Mouse (Mus musculus) intestine, embryonic 14.5 days (tissue): ENCODE results near the gene Dcaf1. TPM values are rescaled to one million over a fixed set of nuclear protein-coding genes. Genes with fewer than 3 reads are reported as not detected.

Experiments used
- ATAC-seq: fragments of 200-750 bp; cut with Nextera tagmentation; replicated peaks from 2 replicates; pipeline ENCODE4 v1.8.0; 2017; ENCODE audit warnings: low read depth, moderate number of reproducible peaks, moderate TSS enrichment, moderate library complexity; ENCODE audit not compliant: low FRiP score, low TSS enrichment
- DNase-seq: peaks from one replicate; pipeline ENCODE4 v3.0.0-alpha.2; 2018; ENCODE audit warnings: low spot score
- H3K27ac ChIP-seq: fragments of 300-500 bp; sonication (generic); 2 replicates; pipeline ENCODE4 v1.5.1; 2014; ENCODE audit warnings: low read depth, mild to moderate bottlenecking, control low read depth
- H3K27me3 ChIP-seq: fragments of 300-500 bp; sonication (generic); replicated peaks from 2 replicates; pipeline ENCODE4 v1.6.1; 2014; ENCODE audit warnings: low read length, control low read depth; ENCODE audit not compliant: control insufficient read depth, insufficient read depth
- H3K36me3 ChIP-seq: fragments of 300-500 bp; sonication (generic); 2 replicates; pipeline ENCODE4 v1.6.1; 2014; ENCODE audit warnings: low read length, control low read depth; ENCODE audit not compliant: control insufficient read depth, insufficient read depth
- H3K4me1 ChIP-seq: fragments of 300-500 bp; sonication (generic); replicated peaks from 2 replicates; pipeline ENCODE4 v1.6.1; 2014; ENCODE audit warnings: low read length, control low read depth, mixed read lengths; ENCODE audit not compliant: control insufficient read depth, insufficient read depth
- H3K4me2 ChIP-seq: fragments of 300-500 bp; sonication (generic); 2 replicates; pipeline ENCODE4 v1.6.1; 2014; ENCODE audit warnings: low read length
- H3K4me3 ChIP-seq: fragments of 300-500 bp; sonication (generic); 2 replicates; pipeline ENCODE4 v1.5.1; 2014; ENCODE audit warnings: low read depth, low read length, control low read depth, mixed read lengths
- H3K9ac ChIP-seq: fragments of 300-500 bp; sonication (generic); 2 replicates; pipeline ENCODE4 v1.6.1; 2014; ENCODE audit warnings: mild to moderate bottlenecking, low read length
- H3K9me3 ChIP-seq: fragments of 300-500 bp; sonication (generic); 2 replicates; pipeline ENCODE4 v1.6.1; 2016; ENCODE audit warnings: low read length, control low read depth; ENCODE audit not compliant: control insufficient read depth
- WGBS: fragments of 180-500 bp; shearing (Covaris S2); extraction: QIAGEN DNeasy Blood & Tissue Kit; methylation state at CpG from one replicate; pipeline ENCODE4 v1.1.7; 2014; 5-methylcytosine and 5-hydroxymethylcytosine counted together
- polyA plus RNA-seq: library from polyadenylated mRNA; unstranded; fragments of >200 nt; fragmentation: Nextera tagmentation; extraction: Ambion mirVana; gene quantifications from 2 replicates; pipeline ENCODE4 v1.2.1, GENCODE M21; 2014

The Dcaf1 gene
- 24.1 and 30.5 TPM in 2 replicates for polyA plus RNA-seq

- H3K4me3 ChIP-seq: peak within 1 kb of the TSS; percentile 70
- peak within 1 kb of the TSS; percentile 91 for H3K27ac ChIP-seq
- H3K4me2 ChIP-seq: peak within 1 kb of the TSS; percentile 51
- H3K4me1 ChIP-seq: no peaks in the 10 kb centered on the region
- WGBS: under 1% methylated on average over 66 of the region's 71 CpGs
- peak within 1 kb of the TSS; percentile 92 for H3K9ac ChIP-seq
- no peaks in the 10 kb centered on the region for H3K27me3 ChIP-seq
- DNase-seq (peak; percentile 93), ATAC-seq (peak; percentile 97)
- H3K9me3 ChIP-seq: no peaks in the 10 kb centered on the region
- H3K36me3 ChIP-seq: no peaks in the 10 kb centered on the region; the same call in 1 of the 2 replicates
These were observed at the start of gene Dcaf1 for GRCm38 (mm10) chr9:106821618-106822380. Gene Dcaf1 (plus strand): TSS chr9:106821874.

GRCm38 (mm10) chr9:106776116-106776515 lies 45.6 kb upstream of the Dcaf1 start:
- Histone ChIP-seq H3K36me3 (no peaks in the 10 kb centered on the region), H3K4me1 (no peaks in the 10 kb centered on the region), H3K4me2 (no peak overlapping the region), H3K9me3 (no peaks in the 10 kb centered on the region), H3K27me3 (no peaks in the 10 kb centered on the region), H3K4me3 (no peak overlapping the region), H3K27ac (no peak overlapping the region), H3K9ac (no peak overlapping the region)
- ATAC-seq (no peak), DNase-seq (no peak)
- WGBS: 97% methylated on average over 1 of the region's 1 CpGs

GRCm38 (mm10) chr9:106777423-106777822 lies 44.3 kb upstream of the Dcaf1 start:
- H3K27me3 ChIP-seq: no peaks in the 10 kb centered on the region
- H3K4me2 ChIP-seq: no peak overlapping the region
- ATAC-seq (no peak), DNase-seq (no peak)
- H3K27ac ChIP-seq: no peak overlapping the region
- no peaks in the 10 kb centered on the region for H3K9me3 ChIP-seq
- no peaks in the 10 kb centered on the region for H3K36me3 ChIP-seq
- H3K9ac ChIP-seq: no peak overlapping the region
- no peak overlapping the region for H3K4me3 ChIP-seq
- 89% methylated on average over 3 of the region's 3 CpGs for WGBS
- no peaks in the 10 kb centered on the region for H3K4me1 ChIP-seq

DNA sequence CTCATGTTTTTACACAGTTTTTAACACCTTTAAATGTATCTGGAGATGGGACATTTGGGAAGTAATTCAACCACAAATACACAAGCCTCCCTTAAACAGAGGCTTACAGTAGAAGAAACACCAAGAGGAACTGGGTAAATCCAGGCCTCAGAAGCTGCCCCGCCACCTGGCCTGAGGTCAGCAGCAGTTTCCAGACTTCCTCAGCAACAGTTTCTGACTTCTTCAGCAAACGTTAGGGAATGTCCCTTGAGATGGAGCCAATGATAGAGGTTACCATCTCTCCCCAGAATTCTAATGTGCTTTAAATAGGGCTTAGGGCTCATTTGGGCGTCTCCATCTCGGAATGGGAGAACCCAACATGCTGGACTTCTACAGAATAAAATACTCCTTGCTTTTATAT lies 43.4 kb upstream of the Dcaf1 start:
- Histone ChIP-seq H3K4me1 (no peaks in the 10 kb centered on the region), H3K9me3 (no peaks in the 10 kb centered on the region), H3K4me2 (no peak overlapping the region), H3K9ac (no peak overlapping the region), H3K36me3 (no peaks in the 10 kb centered on the region), H3K4me3 (no peak overlapping the region), H3K27ac (no peak overlapping the region), H3K27me3 (no peaks in the 10 kb centered on the region)
- WGBS: 81% methylated on average over 4 of the region's 4 CpGs
- ATAC-seq (no peak), DNase-seq (no peak)

GRCm38 (mm10) chr9:106780086-106780485 lies 41.6 kb upstream of the Dcaf1 start:
- H3K27me3 ChIP-seq: no peaks in the 10 kb centered on the region
- H3K36me3 ChIP-seq: no peaks in the 10 kb centered on the region
- WGBS: 89% methylated on average over 3 of the region's 3 CpGs
- H3K4me2 ChIP-seq: no peak overlapping the region
- H3K4me1 ChIP-seq: no peaks in the 10 kb centered on the region
- no peak overlapping the region for H3K4me3 ChIP-seq
- no peaks in the 10 kb centered on the region for H3K9me3 ChIP-seq
- H3K27ac ChIP-seq: no peak overlapping the region
- DNase-seq: no peak
- ATAC-seq: no peak
- H3K9ac ChIP-seq: no peak overlapping the region

- no peaks in the 10 kb centered on the region for H3K9me3 ChIP-seq
- no peaks in the 10 kb centered on the region for H3K27me3 ChIP-seq
- DNase-seq (no peak), ATAC-seq (no peak)
- H3K36me3 ChIP-seq: no peaks in the 10 kb centered on the region
- H3K4me3 ChIP-seq: no peak overlapping the region
- peaks cover 6% of the 10 kb centered on the region; the same call in 1 of the 2 replicates for H3K4me1 ChIP-seq
- 94% methylated on average over 2 of the region's 2 CpGs for WGBS
- H3K9ac ChIP-seq: no peak overlapping the region
- no peak overlapping the region for H3K4me2 ChIP-seq
- H3K27ac ChIP-seq: no peak overlapping the region
These were observed 38.1 kb upstream of the Dcaf1 start for GRCm38 (mm10) chr9:106783554-106783953.

DNA sequence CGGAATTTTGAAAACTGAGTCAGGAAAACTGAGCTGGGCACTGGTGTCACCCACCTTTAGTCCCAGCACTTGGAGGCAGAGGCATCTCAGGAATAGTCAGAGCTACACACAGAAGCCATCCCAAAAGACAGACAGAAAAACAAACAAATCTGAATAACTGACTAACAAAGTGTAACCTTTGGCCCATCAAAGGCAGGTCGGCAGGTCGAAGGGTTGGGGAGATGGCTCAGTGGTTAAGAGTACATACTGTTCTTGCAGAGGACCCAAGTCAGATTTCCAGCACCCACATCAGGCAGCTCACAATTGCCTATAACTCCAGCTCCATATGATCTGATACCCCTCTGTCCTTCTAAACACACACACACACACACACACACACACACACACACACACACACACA lies 36.5 kb upstream of the Dcaf1 start:
- H3K4me2 ChIP-seq: no peak overlapping the region

DNA sequence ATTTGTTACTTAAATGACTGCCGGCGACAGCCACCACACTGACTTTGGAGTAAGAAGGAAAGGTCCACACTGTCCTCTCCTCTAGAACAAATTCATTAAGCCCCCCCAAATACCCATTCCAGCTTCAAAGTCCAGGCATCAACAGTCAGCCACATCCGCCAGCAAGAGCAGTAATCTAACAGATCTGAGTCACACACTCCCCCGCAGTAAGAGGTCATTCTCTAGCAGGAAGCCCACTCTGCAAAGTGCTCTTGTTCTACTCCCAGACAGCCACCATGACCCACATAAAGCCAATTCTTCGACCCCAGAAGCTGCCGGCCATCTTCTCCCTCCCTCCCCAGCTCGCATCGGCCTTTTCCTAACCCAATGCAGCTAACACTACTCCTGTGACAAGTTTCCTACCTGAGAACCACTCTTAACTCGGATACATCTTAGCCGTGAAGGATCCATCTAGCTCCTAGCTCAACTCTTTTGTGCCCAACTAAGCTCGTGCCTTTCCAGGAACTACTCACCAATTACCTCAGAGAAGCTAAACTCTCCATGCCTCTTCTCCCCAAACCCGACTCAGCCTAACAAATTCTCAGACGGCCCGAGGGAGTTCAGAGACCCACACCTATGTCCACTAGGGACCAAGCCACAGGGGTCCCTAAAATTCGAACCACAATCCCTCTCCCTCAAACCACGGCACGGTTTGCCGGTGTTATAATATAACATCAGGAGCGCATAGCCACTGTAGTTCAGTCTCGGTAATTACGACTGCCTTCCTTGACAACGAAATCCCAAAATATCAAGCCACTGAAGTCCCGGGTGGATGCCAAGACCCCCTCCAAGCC lies 33.5 kb upstream of the Dcaf1 start:
- peak overlapping the region; percentile 96 for H3K4me3 ChIP-seq
- peak overlapping the region; percentile 90 for H3K27ac ChIP-seq
- peak overlapping the region; percentile 77 for H3K4me2 ChIP-seq
- no peaks in the 10 kb centered on the region for H3K9me3 ChIP-seq
- ATAC-seq: peak; percentile 7
- H3K4me1 ChIP-seq: peaks cover 12% of the 10 kb centered on the region; the same call in 1 of the 2 replicates
- 6% methylated on average over 23 of the region's 23 CpGs for WGBS
- no peaks in the 10 kb centered on the region for H3K27me3 ChIP-seq
- H3K9ac ChIP-seq: peak overlapping the region; percentile 99
- no peak for DNase-seq
- no peaks in the 10 kb centered on the region for H3K36me3 ChIP-seq

More for the DNA sequence above, 36.5 kb upstream of the Dcaf1 start:
- Histone ChIP-seq H3K36me3 (no peaks in the 10 kb centered on the region), H3K9me3 (no peaks in the 10 kb centered on the region), H3K9ac (no peak overlapping the region), H3K4me1 (peaks cover 12% of the 10 kb centered on the region; the same call in 1 of the 2 replicates), H3K4me3 (no peak overlapping the region), H3K27me3 (no peaks in the 10 kb centered on the region), H3K27ac (no peak overlapping the region)
- 79% methylated on average over 3 of the region's 3 CpGs for WGBS
- DNase-seq (no peak), ATAC-seq (no peak)
